Mouse (Mus musculus) v-Abl transformed pro-B cells (cell line): ENCODE data around the gene Wwc2.

ENCODE experiments used
- in situ Hi-C, 2 experiments: fragments of 400-800 bp; cut with MboI; formaldehyde crosslinking; loops; one replicate each; pipeline ENCODE4 v1.15.1; 2025; ENCODE audit not compliant: unreplicated experiment in 2 of 2

Gene Wwc2

GRCm38 (mm10) chr8:47821843-47822242, 168.9 kb downstream of the Wwc2 start, which contains the start of gene Cldn24:
Gene Cldn24 (plus strand): TSS chr8:47822143.
- in situ Hi-C loops: no loop called here

- in situ Hi-C loops: no loop called here
Observed at GRCm38 (mm10) chr8:47820914-47821772, 169.6 kb downstream of the Wwc2 start.

- in situ Hi-C loops: no loop called here
Observed at GRCm38 (mm10) chr8:47819034-47819433, 171.7 kb downstream of the Wwc2 start.

- in situ Hi-C loops: no loop called here
Observed at GRCm38 (mm10) chr8:47811221-47811620, 179.5 kb downstream of the Wwc2 start.

- in situ Hi-C loops: no loop called here
Observed at GRCm38 (mm10) chr8:47810666-47811015, 180.1 kb downstream of the Wwc2 start.

GRCm38 (mm10) chr8:47809970-47810665, 180.6 kb downstream of the Wwc2 start:
- in situ Hi-C loops: no loop called here

- in situ Hi-C loops: no loop called here
Observed at GRCm38 (mm10) chr8:47804262-47804661, 186.5 kb downstream of the Wwc2 start.

GRCm38 (mm10) chr8:47802349-47802748, 188.4 kb downstream of the Wwc2 start:
- in situ Hi-C loops: no loop called here

GRCm38 (mm10) chr8:47799438-47799837, 191.3 kb downstream of the Wwc2 start:
- in situ Hi-C loops: no loop called here

GRCm38 (mm10) chr8:47791986-47792385, 198.7 kb downstream of the Wwc2 start:
- in situ Hi-C loops: no loop called here

GRCm38 (mm10) chr8:47787705-47788104, 203.0 kb downstream of the Wwc2 start:
- in situ Hi-C loops: no loop called here

GRCm38 (mm10) chr8:47786323-47786722, 204.4 kb downstream of the Wwc2 start:
- in situ Hi-C loops: no loop called here

- in situ Hi-C loops: no loop called here
Observed at GRCm38 (mm10) chr8:47784436-47784835, 206.3 kb downstream of the Wwc2 start.

GRCm38 (mm10) chr8:47783944-47784343, 206.8 kb downstream of the Wwc2 start:
- in situ Hi-C loops: no loop called here

- in situ Hi-C loops: no loop called here
Observed at GRCm38 (mm10) chr8:47783544-47783943, 207.2 kb downstream of the Wwc2 start.

- in situ Hi-C loops: no loop called here
Observed at GRCm38 (mm10) chr8:47781881-47782280, 208.8 kb downstream of the Wwc2 start.

GRCm38 (mm10) chr8:47779589-47779988, 211.1 kb downstream of the Wwc2 start:
- in situ Hi-C loops: no loop called here

- in situ Hi-C loops: no loop called here
Observed at GRCm38 (mm10) chr8:47777415-47777814, 213.3 kb downstream of the Wwc2 start.
